Mouse (Mus musculus): ENCODE measurements around the gene Rtn3.

GRCm38 (mm10) chr19:7438295-7438694, 44.8 kb downstream of the Rtn3 start:
- no peak for TF ChIP-seq POLR2A (IDR thresholded peaks at IDR 0.05; ENCODE audit: low read depth, low read length)
- no peak for TF ChIP-seq CTCF (IDR thresholded peaks at IDR 0.05; ENCODE audit: borderline replicate concordance, insufficient read depth, low read length)

Data from embryonic fibroblast, embryonic 13.5 days (primary cell).